33 mouse cellular contexts compared by ENCODE assay signal in genomic region chr5:3219770-3220169, GRCm38 (mm10).
"Had no signal": no experiment of that assay in that cellular context is flagged by ENCODE, and none has a peak within 500 bp of the region (broad histone marks: within the 10 kb centered on the region; RNA-seq: fewer than 3 reads in every experiment).

No protein-coding gene starts in this region.

- H3K9me3 ChIP-seq: limb, embryonic 10.5 days; limb, embryonic 12.5 days; limb, embryonic 13.5 days; limb, embryonic 15.5 days; liver, embryonic 12.5 days; liver, embryonic 13.5 days; liver, embryonic 15.5 days; lung, embryonic 15.5 days; megakaryocyte, embryonic 14.5 days; midbrain, embryonic 10.5 days; midbrain, embryonic 12.5 days; midbrain, embryonic 13.5 days; midbrain, embryonic 15.5 days; neural tube, embryonic 12.5 days; neural tube, embryonic 13.5 days had no signal

- H3K4me3 ChIP-seq: limb, embryonic 10.5 days; limb, embryonic 12.5 days; limb, embryonic 13.5 days; limb, embryonic 15.5 days; liver, embryonic 12.5 days; liver, embryonic 13.5 days; liver, embryonic 15.5 days; lung, embryonic 15.5 days; megakaryocyte, embryonic 14.5 days; midbrain, embryonic 10.5 days; midbrain, embryonic 12.5 days; midbrain, embryonic 13.5 days; midbrain, embryonic 15.5 days; myocyte; neural tube, embryonic 12.5 days; neural tube, embryonic 13.5 days had no signal

- H3K27me3 ChIP-seq: limb, embryonic 12.5 days; limb, embryonic 13.5 days; limb, embryonic 15.5 days; liver, embryonic 12.5 days; liver, embryonic 13.5 days; liver, embryonic 15.5 days; lung, embryonic 15.5 days; megakaryocyte, embryonic 14.5 days; midbrain, embryonic 12.5 days; midbrain, embryonic 13.5 days; midbrain, embryonic 15.5 days; neural tube, embryonic 12.5 days; neural tube, embryonic 13.5 days had no signal

- H3K4me2 ChIP-seq: limb, embryonic 12.5 days; limb, embryonic 13.5 days; limb, embryonic 15.5 days; liver, embryonic 11.5 days; liver, embryonic 12.5 days; liver, embryonic 13.5 days; liver, embryonic 15.5 days; lung, embryonic 14.5 days; lung, embryonic 15.5 days; midbrain, embryonic 11.5 days; midbrain, embryonic 12.5 days; midbrain, embryonic 13.5 days; midbrain, embryonic 15.5 days; neural tube, embryonic 12.5 days; neural tube, embryonic 13.5 days had no signal

- ATAC-seq: liver, embryonic 12.5 days; liver, postnatal 0 days; lung, postnatal 0 days; midbrain, embryonic 13.5 days; midbrain, embryonic 15.5 days; midbrain, embryonic 16.5 days had no signal

- H3K36me3 ChIP-seq: limb, embryonic 10.5 days; limb, embryonic 12.5 days; limb, embryonic 13.5 days; limb, embryonic 15.5 days; liver, embryonic 12.5 days; liver, embryonic 13.5 days; liver, embryonic 15.5 days; lung, embryonic 15.5 days; midbrain, embryonic 10.5 days; midbrain, embryonic 12.5 days; midbrain, embryonic 13.5 days; midbrain, embryonic 15.5 days; neural tube, embryonic 12.5 days; neural tube, embryonic 13.5 days had no signal

- H3K9ac ChIP-seq: limb, embryonic 12.5 days; limb, embryonic 13.5 days; limb, embryonic 15.5 days; liver, embryonic 12.5 days; liver, embryonic 13.5 days; liver, embryonic 14.5 days; liver, embryonic 15.5 days; liver, postnatal 0 days; lung, embryonic 14.5 days; lung, embryonic 15.5 days; midbrain, embryonic 12.5 days; midbrain, embryonic 13.5 days; midbrain, embryonic 15.5 days; neural tube, embryonic 12.5 days; neural tube, embryonic 13.5 days had no signal

- H3K27ac ChIP-seq: limb, embryonic 10.5 days; limb, embryonic 12.5 days; limb, embryonic 13.5 days; limb, embryonic 15.5 days; liver, embryonic 12.5 days; liver, embryonic 13.5 days; liver, embryonic 14.5 days; liver, embryonic 15.5 days; lung, embryonic 15.5 days; macrophage; midbrain, embryonic 10.5 days; midbrain, embryonic 12.5 days; midbrain, embryonic 13.5 days; midbrain, embryonic 15.5 days; neural tube, embryonic 12.5 days; neural tube, embryonic 13.5 days had no signal

- H3K4me1 ChIP-seq: limb, embryonic 15.5 days; liver, embryonic 12.5 days; liver, embryonic 13.5 days; liver, embryonic 15.5 days; lung, embryonic 15.5 days; midbrain, embryonic 10.5 days; midbrain, embryonic 12.5 days; midbrain, embryonic 13.5 days; midbrain, embryonic 15.5 days; neural tube, embryonic 12.5 days; neural tube, embryonic 13.5 days had no signal

- DNase-seq: left cerebral cortex, postnatal 4 days; liver; liver, embryonic 13.5 days; liver, postnatal 0 days; lung, adult 18-20 months; lung, adult 2 months; lung, embryonic 14.5 days; lung, postnatal 10 days; lung, postnatal 14 days; lung, postnatal 36 days; lung, postnatal 4 days; midbrain, embryonic 14.5 days had no signal
